Mouse (Mus musculus) testis, adult 2 months (tissue): Measurements from ENCODE around the gene Zbtb48. TPM values are rescaled to one million over a fixed set of nuclear protein-coding genes. Genes with fewer than 3 reads are reported as not detected.

ENCODE experiments used
- H3K27ac ChIP-seq: fragments of 200-500 bp; 2 replicates; pipeline ENCODE4 v1.5.1; 2012; ENCODE audit warnings: low read depth, low read length; ENCODE audit not compliant: control insufficient read depth, insufficient read depth
- H3K27me3 ChIP-seq: fragments of 200-500 bp; 2 replicates; pipeline ENCODE4 v1.6.1; 2012; ENCODE audit warnings: mild to moderate bottlenecking, low read length, moderate library complexity; ENCODE audit not compliant: control insufficient read depth, insufficient read depth
- H3K36me3 ChIP-seq: fragments of 200-500 bp; 2 replicates; pipeline ENCODE4 v1.6.1; 2012; ENCODE audit warnings: mild to moderate bottlenecking, low read length; ENCODE audit not compliant: control insufficient read depth, insufficient read depth
- H3K4me1 ChIP-seq: fragments of 200-500 bp; 2 replicates; pipeline ENCODE4 v1.6.1; 2012; ENCODE audit warnings: low read length; ENCODE audit not compliant: control insufficient read depth, insufficient read depth
- H3K4me3 ChIP-seq: fragments of 200-500 bp; 2 replicates; pipeline ENCODE4 v1.5.1; 2012; ENCODE audit warnings: low read depth, mild to moderate bottlenecking, low read length, moderate library complexity, mixed read lengths; ENCODE audit not compliant: control insufficient read depth
- CTCF ChIP-seq: fragments of 200-500 bp; IDR thresholded peaks from 2 replicates; pipeline ENCODE4 v1.5.1; 2012; ENCODE audit warnings: low read depth, mild to moderate bottlenecking, inconsistent platforms, low read length, moderate library complexity; ENCODE audit not compliant: control insufficient read depth, insufficient read depth, insufficient replicate concordance
- POLR2A ChIP-seq: fragments of 200-500 bp; IDR thresholded peaks from 2 replicates; pipeline ENCODE4 v1.6.1; 2012; ENCODE audit warnings: low read depth, mild to moderate bottlenecking, inconsistent platforms, low read length, moderate library complexity; ENCODE audit not compliant: control insufficient read depth
- polyA plus RNA-seq: library from polyadenylated mRNA; depleted of rRNA; stranded (reverse); fragments of >200 nt; gene quantifications from 2 replicates; pipeline ENCODE4 v1.2.3, GENCODE M21; 2012

Gene Zbtb48
- polyA plus RNA-seq, 1 experiment, result 18.2 TPM

GRCm38 (mm10) chr4:152069245-152069644 lies 41.8 kb upstream of the Zbtb48 start:
- Histone ChIP-seq H3K36me3 (no peaks in the 10 kb centered on the region), H3K27ac (no peak overlapping the region), H3K4me1 (peaks cover 13% of the 10 kb centered on the region), H3K4me3 (no peak overlapping the region), H3K27me3 (no peaks in the 10 kb centered on the region)
- TF ChIP-seq CTCF (no peak), POLR2A (no peak)

- no peaks in the 10 kb centered on the region for H3K27me3 ChIP-seq
- H3K4me3 ChIP-seq, result no peak overlapping the region
- no peak for TF ChIP-seq POLR2A
- H3K4me1 ChIP-seq, result peaks cover 8% of the 10 kb centered on the region
- no peaks in the 10 kb centered on the region for H3K36me3 ChIP-seq
- peak overlapping the region; percentile 3; the same call in 1 of the 2 replicates for H3K27ac ChIP-seq
Observed at GRCm38 (mm10) chr4:152068166-152068724, 40.8 kb upstream of the Zbtb48 start.

- Histone ChIP-seq H3K4me1 (peaks cover 5% of the 10 kb centered on the region), H3K36me3 (no peaks in the 10 kb centered on the region), H3K27ac (no peak overlapping the region; the same call in 1 of the 2 replicates), H3K27me3 (no peaks in the 10 kb centered on the region), H3K4me3 (no peak overlapping the region)
- TF ChIP-seq POLR2A, result no peak
Observed at GRCm38 (mm10) chr4:152067280-152067679, 39.8 kb upstream of the Zbtb48 start.

GRCm38 (mm10) chr4:152062390-152063110 lies 35.1 kb upstream of the Zbtb48 start:
- TF ChIP-seq POLR2A (no peak), CTCF (no peak)
- Histone ChIP-seq H3K27me3 (no peaks in the 10 kb centered on the region), H3K36me3 (peaks cover 2% of the 10 kb centered on the region), H3K4me1 (0 out of 2 replicates have a peak, but pooled peaks cover under 1% of the 10 kb centered on the region), H3K4me3 (no peak overlapping the region), H3K27ac (no peak overlapping the region)

- TF ChIP-seq POLR2A (no peak), CTCF (no peak)
- H3K4me3 ChIP-seq, result no peak overlapping the region
- H3K27ac ChIP-seq, result no peak overlapping the region
- peaks cover 8% of the 10 kb centered on the region for H3K4me1 ChIP-seq
- peaks cover 3% of the 10 kb centered on the region for H3K36me3 ChIP-seq
- no peaks in the 10 kb centered on the region for H3K27me3 ChIP-seq
Observed at GRCm38 (mm10) chr4:152044609-152045008, 17.1 kb upstream of the Zbtb48 start.

GRCm38 (mm10) chr4:152043171-152043570 lies 15.7 kb upstream of the Zbtb48 start:
- Histone ChIP-seq H3K36me3 (peaks cover 3% of the 10 kb centered on the region), H3K27me3 (no peaks in the 10 kb centered on the region)
- no peak for TF ChIP-seq CTCF
- no peak for TF ChIP-seq POLR2A

GRCm38 (mm10) chr4:152041924-152042641 lies 14.6 kb upstream of the Zbtb48 start:
- H3K27me3 ChIP-seq, result no peaks in the 10 kb centered on the region
- peaks cover 8% of the 10 kb centered on the region for H3K4me1 ChIP-seq
- TF ChIP-seq POLR2A, result no peak
- TF ChIP-seq CTCF, result no peak
- no peak overlapping the region for H3K27ac ChIP-seq
- H3K36me3 ChIP-seq, result peaks cover 3% of the 10 kb centered on the region; the same call in 1 of the 2 replicates
- no peak overlapping the region for H3K4me3 ChIP-seq

More at GRCm38 (mm10) chr4:152043171-152043570, 15.7 kb upstream of the Zbtb48 start:
- Histone ChIP-seq H3K4me3 (no peak overlapping the region), H3K4me1 (peaks cover 8% of the 10 kb centered on the region), H3K27ac (no peak overlapping the region)
